Mouse (Mus musculus) forebrain, embryonic 10.5 days (tissue): ENCODE measurements at regions not wholly inside any gene's neighbourhood (a gene's known extent, or its start where the extent isn't known, plus 50 kb on each side); places are given as distances from the start of the nearest gene placed in this dataset.
"Not testable (repeated sequence)": the region's sequence is repeated elsewhere in the genome, so short reads cannot be mapped to it uniquely, and the experiment has no call there.

Source experiments
- DNase-seq: peaks from one replicate; pipeline ENCODE4 v3.0.0-alpha.2; 2017; ENCODE audit warnings: low spot score; ENCODE audit errors: extremely low spot score
- H3K27ac ChIP-seq: fragments of 300-500 bp; sonication (generic); 2 replicates; pipeline ENCODE4 v1.5.1; 2016; ENCODE audit warnings: mild to moderate bottlenecking
- H3K27me3 ChIP-seq: fragments of 300-500 bp; sonication (generic); 2 replicates; pipeline ENCODE4 v1.6.1; 2016; ENCODE audit warnings: mild to moderate bottlenecking; ENCODE audit not compliant: poor library complexity, severe bottlenecking
- H3K36me3 ChIP-seq: fragments of 300-500 bp; sonication (generic); replicated peaks from 2 replicates; pipeline ENCODE4 v1.6.1; 2016; ENCODE audit warnings: mild to moderate bottlenecking, moderate library complexity
- H3K4me1 ChIP-seq: fragments of 300-500 bp; sonication (generic); 2 replicates; pipeline ENCODE4 v1.6.1; 2016
- H3K4me3 ChIP-seq: fragments of 300-500 bp; sonication (generic); 2 replicates; pipeline ENCODE4 v1.5.1; 2016; ENCODE audit warnings: mild to moderate bottlenecking, moderate library complexity
- H3K9me3 ChIP-seq: fragments of 300-500 bp; sonication (generic); 2 replicates; pipeline ENCODE4 v1.6.1; 2016; ENCODE audit warnings: mild to moderate bottlenecking, moderate library complexity
- WGBS: fragments of 180-500 bp; shearing (Covaris S2); methylation state at CpG from one replicate; pipeline ENCODE4 v1.1.7; 2016; 5-methylcytosine and 5-hydroxymethylcytosine counted together

GRCm38 (mm10) chr4:146263038-146263685 is 106.5 kb downstream of the Zfp600 start:
- peak; percentile 14 for DNase-seq

GRCm38 (mm10) chr4:146263790-146264189 is 107.2 kb downstream of the Zfp600 start:
- H3K36me3 ChIP-seq, DNase-seq, H3K4me1 ChIP-seq, H3K27ac ChIP-seq, H3K9me3 ChIP-seq, H3K27me3 ChIP-seq: not testable (repeated sequence)
- H3K4me3 ChIP-seq: peak overlapping the region; percentile 42; the same call in 1 of the 2 replicates
- WGBS: 57% methylated on average over 2 of the region's 5 CpGs

More at GRCm38 (mm10) chr4:146263038-146263685, 106.5 kb downstream of the Zfp600 start:
- not testable (repeated sequence) for H3K36me3 ChIP-seq, H3K4me1 ChIP-seq, H3K9me3 ChIP-seq, H3K27me3 ChIP-seq
- Histone ChIP-seq H3K27ac (0 out of 2 replicates have a peak overlapping the region, but pooled peaks have one; percentile 40), H3K4me3 (peak overlapping the region; percentile 42)
- WGBS: 7% methylated on average over 29 of the region's 51 CpGs

GRCm38 (mm10) chr4:146270119-146270747 is 113.6 kb downstream of the Zfp600 start:
- not testable (repeated sequence) for H3K4me3 ChIP-seq, H3K27ac ChIP-seq, H3K4me1 ChIP-seq, DNase-seq, H3K9me3 ChIP-seq, H3K36me3 ChIP-seq, H3K27me3 ChIP-seq
- no CpG with 5 or more reads among the region's 14 CpGs for WGBS
